Mouse (Mus musculus): ENCODE results near the gene Gm45717. TPM values are rescaled to one million over a fixed set of nuclear protein-coding genes. Genes with fewer than 3 reads are reported as not detected.

Gene Gm45717
- total RNA-seq, 2 experiments from 2014 or later = not detected

DNA sequence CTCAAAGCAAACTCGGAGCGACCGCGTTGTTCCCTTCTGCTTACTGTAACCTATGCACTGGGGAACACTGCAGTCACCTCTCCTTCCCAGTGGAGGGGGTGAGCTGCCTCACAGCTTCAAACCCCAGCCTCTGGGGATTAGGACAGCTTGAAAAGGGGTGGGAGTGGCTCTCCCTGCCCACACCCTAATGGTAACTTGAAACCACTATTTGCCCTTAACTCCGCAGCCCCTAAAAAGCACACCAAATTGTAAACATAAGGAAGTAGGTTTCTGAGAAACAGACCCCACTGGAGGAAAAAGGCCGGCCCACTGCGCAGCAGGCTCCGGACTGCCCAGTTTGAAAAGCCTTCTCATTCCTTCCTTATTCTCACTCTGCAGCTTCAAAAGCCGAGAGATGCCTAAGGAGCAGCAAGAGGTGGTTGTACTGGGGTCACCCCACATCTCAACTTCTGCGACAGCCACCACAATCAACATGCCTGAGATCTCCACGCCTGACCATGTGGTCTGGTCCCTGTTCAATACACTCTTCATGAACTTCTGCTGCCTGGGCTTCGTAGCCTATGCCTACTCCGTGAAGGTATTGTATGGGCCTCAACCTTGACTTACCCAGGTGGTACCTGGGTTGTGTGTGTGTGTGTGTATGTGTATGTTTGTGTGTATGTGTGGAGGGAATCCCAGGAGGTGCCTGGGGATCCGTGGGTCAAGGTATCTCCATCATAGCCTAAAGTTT, 12.3 kb upstream of the Gm45717 start:
- DNase-seq = no peak

DNA sequence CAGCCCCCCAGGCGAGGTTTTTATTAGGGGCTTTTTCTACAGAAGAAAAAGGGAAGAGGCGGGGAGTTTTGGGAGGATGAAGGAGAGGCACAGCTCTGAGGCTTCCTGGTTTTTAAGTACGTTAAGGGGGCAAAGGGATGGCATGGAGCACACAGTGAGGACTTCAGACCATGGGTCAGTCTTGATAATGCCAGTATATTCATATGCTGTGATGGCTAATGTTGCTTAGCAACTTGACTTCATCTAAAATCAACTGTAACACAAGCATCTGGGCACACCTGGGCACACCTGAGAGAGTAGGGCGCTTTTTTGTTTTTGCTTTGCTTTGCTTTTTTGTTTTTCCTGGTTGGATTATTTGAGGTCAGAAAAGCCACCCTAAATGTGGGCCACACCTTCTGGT, 11.2 kb upstream of the Gm45717 start, which contains the start of gene Ifitm1:
Gene Ifitm1 (plus strand): TSS at position 301 of the 400 bp plus-strand sequence.
- no peak for DNase-seq

DNA sequence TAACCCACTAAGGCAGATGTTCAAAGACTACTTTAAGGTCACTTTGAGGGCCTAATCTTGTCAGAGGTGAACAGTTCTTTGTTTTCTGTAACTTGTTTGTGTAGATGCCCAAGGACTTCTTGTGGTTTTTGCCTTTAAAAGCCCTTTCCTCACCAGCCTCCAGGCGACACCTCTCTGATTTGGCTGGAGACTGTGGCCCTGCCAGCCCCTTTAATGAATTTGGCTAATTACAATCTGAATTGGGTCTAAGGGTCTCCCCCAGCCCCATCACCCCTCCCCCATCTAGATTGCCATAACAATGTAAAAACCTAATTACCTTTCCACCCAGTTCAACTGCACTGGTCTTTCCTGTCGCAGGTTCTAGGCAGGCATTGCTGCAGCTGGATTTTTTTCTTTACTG, 7.0 kb upstream of the Gm45717 start:
- DNase-seq = no peak

DNA sequence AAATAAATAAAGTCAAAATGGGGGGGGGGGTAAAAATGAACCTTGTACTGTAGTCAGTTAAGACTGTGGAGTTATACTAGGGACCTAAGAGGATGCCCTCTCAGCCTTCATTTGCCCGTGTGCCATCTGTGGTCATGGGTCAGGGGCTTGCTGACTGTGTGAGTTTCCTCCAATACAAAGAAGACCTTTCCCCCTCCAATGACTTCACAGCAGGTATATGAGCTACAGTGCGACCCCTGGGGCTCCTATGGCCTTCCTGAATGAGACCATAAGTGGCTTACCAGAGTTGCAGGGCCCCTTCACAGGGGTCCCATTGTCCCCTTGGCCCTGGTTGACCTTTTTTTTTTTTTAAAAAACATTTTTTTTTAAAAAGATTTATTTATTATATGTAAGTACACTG, 5.7 kb upstream of the Gm45717 start:
- no peak for DNase-seq

DNA sequence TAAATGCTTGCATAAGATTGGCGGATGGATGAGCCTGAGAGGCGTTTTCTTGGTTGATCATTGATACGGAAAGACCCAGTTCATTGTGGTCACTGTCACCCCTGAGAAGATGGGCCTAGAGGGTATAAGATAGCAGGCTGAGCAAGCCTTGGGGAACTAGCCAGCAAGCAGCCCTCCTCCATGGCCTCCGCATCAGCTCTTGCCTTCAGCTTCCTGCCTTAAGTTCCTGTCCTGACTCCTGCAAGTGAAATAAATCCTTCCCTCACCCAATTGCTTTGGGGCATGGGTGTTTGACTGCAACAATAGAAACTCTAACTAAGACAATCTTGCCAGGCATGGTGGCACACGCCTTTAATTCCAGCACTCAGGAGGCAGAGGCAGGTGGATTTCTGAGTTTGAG, 4.3 kb upstream of the Gm45717 start:
- no peak for DNase-seq

DNA sequence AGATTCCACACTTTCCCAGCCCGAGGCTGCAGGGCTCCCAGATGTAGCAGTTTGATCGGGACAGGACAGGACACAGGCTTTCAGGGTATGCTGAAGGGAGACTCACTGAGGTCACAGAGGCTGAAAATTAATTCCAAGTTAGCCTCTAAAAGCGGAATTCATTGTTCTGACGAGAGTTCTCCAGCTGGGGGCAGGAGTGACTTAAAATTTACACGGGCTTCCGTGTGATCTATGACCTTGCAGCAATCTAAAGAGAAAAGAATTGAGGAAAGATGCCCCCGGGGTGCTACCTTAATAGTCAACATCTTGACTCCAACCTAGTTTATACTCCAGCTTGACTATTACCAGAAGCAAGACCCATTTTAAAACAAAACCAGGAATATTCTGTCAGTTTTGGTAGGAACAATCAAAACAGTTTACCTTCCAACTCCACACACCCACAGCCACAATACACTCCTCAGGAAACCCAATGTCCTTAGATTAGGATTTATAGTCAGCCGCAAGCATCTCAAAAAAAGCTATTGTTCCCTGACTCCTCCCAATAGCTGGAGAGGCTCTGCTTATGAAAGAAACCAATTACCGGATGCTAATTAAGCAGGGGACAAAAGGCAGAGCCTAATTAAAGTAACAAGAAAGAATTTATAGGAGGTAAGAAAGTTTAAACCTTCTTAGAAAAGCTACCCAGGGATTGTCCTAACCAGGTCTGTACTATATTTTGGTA, 3.6 kb upstream of the Gm45717 start:
- peak; percentile 41 for DNase-seq

DNA sequence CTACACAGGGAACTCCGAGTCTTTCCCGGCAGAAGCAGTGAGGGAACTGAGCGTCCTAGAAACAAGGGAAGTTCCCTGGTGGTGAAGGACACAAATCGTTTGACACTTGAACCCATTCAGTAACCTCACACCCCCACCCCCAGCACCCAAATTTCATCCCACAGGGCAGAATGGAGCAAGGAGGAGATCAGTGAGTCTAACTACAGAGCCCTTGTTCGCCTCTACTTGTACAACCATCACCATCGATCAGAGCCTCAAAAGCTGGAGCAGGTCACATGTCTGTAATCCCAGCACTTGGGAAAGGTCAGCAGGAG, 776 bp upstream of the Gm45717 start:
- DNase-seq = no peak

DNA sequence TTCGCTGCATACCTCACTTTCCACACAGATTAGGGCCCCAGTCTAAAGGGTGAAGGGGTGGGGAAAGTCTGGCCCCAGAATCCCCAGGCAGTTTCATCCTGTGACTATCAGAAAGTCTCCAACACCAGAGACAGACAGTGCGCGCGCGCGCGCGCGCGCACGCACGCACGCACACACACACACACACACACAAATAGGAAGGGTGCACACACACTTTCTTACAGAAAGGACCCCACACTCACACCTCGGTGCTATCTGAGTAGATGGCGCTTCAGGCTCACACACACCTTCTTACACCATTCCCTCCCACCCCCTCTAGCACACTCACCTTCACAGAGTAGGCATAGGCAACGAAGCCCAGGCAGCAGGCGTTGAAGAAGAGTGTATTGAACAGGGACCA, 395 bp downstream of the Gm45717 start:
- DNase-seq = no peak

DNA sequence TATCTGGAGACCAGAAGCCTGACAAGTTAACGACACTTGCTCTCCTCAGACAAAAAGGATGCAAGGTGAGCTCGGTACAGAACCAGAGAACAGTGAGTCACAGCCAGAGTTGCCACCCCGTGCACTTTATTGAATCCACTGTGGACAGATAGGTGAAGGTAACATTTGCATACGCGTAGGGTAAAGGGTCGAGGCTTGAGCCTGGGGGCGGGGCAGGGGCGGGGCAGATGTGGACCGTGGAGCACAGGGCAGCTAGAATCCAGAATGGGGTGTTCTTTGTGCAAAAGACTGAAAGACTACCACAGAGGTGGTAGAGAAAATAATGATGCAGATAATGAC, 1.0 kb downstream of the Gm45717 start:
- DNase-seq = no peak

DNA sequence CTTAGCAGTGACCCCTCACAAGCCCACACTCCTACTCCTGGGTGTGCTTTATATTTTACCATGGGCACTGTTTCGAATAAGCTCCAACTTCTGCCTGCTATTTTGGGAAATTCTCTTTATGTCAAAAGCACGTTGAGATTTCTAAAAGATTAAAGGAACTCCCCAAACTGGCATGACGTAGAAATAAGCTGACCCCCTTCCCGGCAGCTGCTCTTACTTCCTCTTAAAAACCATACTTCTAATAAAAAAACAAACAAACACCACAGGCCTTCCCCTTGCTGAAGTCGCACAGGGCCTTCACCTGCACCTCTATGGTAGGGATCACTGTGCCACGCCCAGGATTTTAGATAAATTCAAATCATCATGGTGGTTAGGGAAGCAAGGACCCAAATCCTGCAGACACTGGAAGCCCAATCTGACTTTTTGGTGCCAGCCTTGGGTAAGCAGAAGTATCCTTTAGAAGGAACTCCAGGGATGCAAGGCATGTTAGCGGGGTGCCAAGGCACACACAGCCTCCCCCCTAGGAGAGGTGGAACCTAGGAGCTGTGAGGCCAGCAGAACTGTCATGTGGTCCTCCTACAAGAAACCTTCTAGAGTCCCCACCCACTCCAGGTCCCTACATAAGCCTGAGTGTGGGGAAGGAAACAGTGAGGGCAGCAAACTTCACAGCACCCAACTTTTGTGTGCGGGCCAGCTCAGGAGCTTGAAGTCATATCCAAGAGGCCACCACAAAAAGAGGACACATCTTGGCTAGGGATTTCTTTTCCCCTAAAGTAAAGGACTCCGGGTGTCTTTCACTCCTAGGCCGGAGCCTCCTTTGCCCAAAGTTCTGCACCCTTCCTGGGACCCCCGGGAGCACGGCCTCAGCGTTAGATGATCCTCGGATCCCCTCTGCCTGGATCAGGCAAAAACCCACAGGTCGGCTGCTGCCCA, 1.7 kb downstream of the Gm45717 start:
- no peak for DNase-seq

DNA sequence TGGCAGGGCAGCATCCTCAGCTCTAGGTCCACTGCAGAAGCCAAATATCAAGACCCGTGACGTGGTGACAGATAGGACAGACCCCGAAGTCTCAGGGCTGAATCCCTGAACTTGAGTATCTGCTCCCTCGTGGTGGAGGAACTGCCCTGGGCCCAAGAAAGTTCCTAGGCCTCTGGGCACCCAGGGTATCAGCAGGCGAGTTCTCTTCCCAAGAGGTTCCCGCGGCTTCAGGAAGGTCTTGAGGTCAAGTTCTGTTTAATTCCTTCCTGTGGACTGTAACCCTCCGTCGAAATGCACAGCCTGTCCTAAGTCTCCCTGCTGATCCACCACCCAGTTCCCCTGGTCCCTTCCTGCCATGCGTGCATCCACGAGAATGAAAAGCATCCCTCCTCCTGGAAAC, 2.6 kb downstream of the Gm45717 start:
- no peak for DNase-seq

DNA sequence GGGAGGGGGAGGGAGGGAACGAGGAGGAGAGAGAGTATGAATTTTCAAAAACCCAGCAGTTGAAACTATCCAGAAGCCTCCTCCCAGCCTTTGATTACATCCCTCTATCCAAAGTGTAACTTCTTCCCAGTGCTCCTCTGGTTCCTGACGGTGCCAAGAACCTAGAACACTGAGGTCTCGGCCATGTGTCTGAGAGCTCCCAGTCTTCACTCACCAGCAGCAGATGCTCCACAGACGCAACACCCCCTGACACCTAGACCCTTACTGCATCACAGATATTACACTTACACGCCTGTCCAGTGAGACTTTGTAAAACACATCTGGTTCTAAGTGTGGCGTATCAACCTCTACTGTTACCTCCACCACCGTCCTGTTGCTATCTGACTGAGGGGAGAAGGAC, 3.3 kb downstream of the Gm45717 start:
- no peak for DNase-seq

DNA sequence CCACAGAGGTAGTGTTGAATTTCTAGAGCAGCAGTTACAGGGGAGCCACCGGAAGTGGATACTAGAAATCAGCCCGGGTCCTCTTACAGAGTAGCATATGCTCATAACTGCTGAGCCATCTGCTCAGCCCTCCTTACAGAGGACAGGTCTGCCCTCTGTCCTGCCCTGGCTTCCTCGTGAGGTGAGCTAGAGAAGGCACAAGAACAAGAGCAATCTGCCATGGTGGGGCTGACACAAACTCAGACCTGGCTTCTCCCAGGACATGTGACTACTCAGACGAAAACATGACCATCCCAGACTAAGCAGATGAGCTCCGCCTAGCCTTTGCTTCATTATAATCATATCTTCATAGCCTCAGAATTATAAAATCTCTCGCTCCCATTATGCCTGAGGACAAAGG, 4.0 kb downstream of the Gm45717 start:
- DNase-seq = no peak

DNA sequence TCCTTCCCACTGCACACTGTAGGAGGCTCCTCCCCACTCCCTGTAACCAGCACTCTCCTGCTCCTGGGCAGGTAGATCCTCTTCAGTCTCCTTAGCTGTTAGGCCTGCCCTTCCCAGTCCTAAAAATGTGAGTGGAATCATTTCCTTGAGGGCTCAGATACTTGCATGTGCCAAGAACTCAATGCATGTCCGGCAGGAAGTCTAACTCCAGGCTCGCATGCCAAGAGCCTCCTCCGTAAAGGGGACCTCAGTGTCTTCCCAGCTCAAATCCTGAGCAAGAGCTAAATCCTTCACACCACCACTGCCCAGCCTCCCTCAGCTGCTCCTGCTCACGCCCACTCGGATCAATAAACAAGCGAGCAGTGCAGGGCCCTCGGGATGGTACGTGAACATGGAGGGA, 4.7 kb downstream of the Gm45717 start:
- DNase-seq = no peak

DNA sequence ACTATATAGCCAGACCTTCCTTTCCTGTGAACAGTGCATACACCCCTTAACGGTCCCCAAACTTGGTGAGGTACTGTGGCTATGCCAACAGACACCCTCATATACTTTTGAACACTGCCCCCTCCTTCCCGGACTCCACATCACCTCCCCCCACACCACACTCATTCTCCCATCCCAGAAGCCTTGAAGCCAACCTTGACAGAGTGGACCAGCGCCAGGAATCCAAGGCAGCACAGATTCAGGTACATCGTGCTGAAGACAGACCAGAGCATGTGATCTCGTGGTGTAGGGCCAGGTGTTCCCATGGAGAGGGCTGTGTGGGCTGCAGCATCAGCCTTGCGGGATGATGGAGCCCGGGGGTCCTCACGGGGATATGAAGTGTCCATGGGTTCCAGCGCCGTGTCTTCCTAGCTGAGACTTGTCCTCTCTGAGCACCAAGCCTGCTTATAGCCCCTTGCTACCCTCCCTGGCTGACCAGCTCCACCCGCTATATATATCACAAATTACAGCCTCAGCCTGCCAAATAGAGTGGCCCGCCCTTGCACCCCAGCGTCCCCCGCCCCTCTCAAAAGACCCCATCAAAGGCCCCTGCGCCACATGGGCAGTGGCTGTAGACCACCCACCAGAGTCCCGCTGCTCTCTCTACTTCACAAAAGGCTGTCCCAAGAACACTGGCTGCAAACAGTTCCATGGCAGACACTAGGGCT, 5.8 kb downstream of the Gm45717 start, which contains the start of gene Ifitm5:
Gene Ifitm5 (minus strand): TSS at position 468 of the 707 bp plus-strand sequence.
- no peak for DNase-seq

DNA sequence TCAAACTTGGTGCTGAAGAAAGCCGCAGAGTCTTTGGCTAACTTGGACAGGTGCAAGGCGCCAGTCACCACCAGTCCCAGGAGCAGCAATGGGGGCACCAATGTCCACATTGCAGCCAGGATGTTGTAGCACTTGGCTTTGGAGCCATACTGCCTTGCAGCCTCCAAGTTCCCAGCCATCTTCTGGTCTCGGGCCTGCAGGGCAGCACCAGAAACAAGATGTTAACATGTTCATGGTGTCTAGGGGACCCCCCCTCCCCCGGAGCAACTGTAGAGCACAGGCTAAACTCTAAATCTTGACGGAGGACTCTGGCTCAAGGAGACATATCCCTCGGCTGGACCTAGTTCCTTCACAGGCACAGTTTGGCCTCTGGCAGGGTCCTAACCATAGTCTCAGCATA, 6.5 kb downstream of the Gm45717 start:
- no peak for DNase-seq

DNA sequence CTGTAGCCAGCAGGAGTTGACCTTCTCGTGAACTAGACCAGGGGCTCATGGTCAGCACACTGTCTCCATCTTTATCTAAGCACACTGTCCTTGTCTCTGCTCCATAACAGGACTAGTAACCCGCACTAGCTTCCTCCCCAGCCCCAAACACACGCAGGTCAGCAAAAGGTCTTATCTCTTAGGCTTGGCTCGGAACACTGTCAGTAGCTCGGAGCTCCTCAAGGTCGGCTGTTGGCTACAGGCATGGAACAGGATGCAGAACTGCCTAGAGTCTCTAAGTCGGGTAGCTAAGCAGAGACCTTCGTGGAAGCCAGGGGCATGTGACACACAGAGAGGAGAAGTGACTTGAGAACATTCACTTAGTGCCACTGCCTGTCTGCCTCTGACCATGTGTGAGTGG, 7.6 kb downstream of the Gm45717 start:
- DNase-seq = no peak

DNA sequence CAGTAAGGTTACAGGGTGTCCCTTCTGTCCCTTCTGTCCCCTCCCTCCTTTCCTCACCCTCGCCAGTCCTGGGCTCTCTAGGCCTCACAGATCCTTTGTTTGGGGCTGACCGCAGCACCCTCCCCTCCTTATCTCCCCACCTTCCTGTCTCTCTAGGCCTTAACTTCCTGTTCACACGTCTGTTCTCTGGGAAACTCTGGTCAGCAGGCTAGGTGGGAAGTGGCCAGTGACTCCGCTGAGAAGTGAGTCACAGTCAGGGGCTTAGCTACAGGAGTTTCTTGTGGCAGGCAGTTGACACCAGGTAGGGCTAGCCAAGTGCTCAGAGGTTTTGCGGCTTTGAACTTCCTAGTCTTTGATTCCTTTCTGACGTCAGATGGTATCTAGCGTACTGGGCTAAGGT, 8.8 kb downstream of the Gm45717 start:
- DNase-seq = no peak

DNA sequence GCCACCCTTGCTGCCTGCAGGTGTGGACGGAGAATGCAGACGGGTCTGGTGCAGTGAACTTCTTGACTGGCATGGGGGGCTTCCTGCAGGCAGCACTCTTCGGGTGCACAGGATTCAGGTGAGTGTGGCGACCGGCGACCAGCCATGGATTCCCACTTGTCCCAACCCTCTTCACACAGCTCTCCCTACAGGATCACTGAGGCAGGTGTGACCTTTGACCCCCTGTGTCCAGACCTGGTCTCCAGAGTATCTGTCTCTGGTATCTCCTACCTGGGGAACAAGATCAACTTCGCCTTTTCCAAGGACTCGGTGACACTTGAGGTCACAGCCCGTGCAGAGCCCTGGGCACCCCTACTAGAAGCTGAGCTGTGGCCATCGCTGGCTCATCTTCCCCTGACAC, 9.4 kb downstream of the Gm45717 start:
- DNase-seq = no peak

DNA sequence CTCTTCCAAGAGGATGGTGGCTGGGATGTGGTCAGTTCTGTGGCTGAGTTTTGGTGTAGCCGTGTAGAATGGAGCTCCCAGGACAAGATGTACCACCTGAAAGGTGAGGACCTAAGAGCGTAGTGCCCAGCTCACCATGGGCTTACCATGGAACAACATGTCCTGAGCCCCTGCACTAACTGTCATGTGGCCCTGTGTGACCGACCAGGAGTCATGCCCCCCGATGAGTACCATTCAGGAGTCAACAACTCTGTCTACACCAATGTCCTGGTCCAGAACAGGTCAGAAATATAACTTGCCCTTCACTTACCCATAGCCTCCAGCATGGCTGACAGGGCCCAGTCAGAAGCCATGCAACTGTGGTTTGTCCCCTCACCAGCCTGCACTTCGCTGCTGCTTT, 10.5 kb downstream of the Gm45717 start:
- no peak for DNase-seq

DNA sequence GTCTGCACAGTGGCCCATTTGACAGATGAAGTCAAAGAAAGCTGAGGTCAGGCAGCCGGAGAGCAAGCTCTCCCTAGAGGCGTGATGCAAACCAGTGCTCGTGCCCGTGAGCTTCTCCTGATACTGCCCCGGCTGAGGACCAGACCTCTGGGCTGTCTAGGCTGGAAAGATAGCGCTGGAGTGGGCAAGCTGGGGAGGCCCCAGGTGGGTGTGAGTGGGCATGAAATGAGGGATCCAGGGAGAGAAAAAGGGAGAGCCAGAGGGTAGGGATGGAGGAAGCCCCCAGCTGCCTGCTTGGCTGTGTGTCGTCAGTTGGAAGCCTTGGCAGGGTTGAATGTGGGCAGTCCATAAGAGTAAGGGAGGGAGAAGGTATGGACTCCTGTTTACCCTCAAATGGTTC, 11.5 kb downstream of the Gm45717 start:
- DNase-seq = no peak

DNA sequence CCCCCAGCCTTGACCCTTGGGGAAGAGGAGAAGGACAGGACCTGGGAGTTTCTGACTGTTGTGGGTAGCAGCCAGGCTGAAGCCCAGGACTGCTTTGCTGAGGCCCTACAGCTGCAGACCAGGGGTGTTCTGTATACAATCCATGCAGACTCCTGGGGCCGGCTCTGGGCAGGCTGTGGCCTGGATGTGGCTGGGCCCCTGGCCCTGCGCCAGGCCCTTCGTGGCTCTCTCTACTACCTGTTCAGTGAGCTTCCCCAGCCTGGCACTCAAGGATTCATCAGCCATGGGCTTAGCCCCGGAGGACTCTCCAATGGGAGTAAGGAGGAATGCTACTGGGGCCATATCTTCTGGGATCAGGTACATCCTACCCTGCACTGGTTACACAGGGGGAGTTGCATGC, 12.4 kb downstream of the Gm45717 start:
- no peak for DNase-seq

DNA sequence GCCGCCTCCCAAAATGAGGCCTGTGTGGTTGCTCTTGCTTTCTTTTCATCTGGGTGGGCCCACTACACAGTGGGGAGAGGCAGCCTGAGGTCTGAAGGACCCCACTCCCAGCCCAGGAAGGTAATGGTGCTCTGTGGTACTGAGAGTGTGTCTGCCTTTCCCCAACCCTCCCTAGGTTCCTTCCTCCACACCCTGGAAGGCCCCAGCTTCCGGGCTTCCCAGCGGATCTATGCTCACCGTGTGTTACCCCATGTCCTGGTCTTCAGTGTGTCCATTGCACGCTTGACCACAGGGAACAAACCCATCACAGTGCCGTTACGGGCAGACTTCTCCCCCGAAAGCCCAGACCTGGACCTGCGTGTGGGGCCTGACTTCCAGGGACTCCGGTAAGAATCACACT, 12.9 kb downstream of the Gm45717 start:
- no peak for DNase-seq

Measured in gastrocnemius, postnatal 10 days (tissue).